Mouse (Mus musculus) regulatory T cell (primary cell): ENCODE results near the gene Klhl11.

Experiments used
- in situ Hi-C: fragments of 300-600 bp; cut with MboI, MseI; formaldehyde crosslinking; loops from one replicate; pipeline ENCODE4 v1.15.1; 2025; ENCODE audit warnings: high pct_unique_total_duplicates

Klhl11 gene

DNA sequence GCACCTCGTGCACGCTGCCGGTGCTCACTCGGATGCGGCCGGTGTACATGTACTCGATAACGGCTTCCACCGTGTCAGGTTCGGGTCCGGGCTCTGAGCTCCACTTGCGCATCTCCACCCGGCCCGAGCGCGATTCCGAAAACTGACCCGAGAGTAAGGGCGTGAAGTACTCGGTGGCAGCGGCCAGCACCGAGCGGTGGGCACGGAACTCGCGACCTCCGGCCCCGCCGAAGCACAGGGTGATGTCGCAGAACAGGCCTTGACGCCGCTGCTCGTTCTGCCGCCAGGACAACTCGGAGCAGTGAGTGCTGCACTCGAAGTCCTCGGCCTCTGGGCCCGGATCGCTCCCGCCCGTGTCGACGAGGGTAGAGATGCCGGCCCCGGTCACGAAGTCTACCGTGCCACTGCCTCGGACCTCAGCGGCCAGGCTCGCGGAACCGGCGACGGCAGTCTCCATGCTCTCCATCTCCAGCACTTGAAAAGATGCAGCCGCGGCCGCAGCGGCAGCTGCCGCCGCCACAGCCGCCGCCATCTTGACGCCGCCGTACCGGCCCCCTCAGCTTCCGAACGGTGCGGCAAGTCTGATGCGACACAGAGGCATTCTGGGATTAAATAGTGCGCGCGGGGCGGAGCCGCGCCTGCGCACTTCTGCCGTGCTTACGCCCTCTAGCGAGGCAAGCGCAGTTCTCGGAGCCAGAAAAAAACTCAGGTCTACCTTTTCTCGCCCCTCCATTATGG, at the start of gene Klhl11:
TSS of gene Klhl11 (minus strand) at position 545 of the 738 bp plus-strand sequence.
- in situ Hi-C loops: no loop called here

DNA sequence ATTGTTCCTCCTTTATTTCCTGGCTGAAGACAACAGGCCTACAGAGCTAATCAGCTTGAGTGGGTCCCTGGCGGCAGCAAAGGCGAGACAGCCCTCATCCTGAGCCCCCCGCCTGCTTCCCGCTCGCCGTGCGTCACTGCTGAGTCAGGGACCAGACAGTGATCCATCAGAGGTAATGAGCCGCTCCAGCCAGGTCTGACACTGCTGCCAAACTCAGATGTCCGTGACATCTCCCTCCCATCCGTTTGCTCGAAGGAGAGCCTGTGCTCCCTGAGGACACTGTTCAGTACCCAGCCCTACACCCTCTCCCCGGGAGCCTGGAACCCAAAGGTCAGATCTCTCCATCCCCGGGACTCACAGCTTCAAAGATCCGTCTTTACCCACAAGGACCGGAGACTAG, 48.3 kb upstream of the Klhl11 start:
- in situ Hi-C loops: no loop called here

DNA sequence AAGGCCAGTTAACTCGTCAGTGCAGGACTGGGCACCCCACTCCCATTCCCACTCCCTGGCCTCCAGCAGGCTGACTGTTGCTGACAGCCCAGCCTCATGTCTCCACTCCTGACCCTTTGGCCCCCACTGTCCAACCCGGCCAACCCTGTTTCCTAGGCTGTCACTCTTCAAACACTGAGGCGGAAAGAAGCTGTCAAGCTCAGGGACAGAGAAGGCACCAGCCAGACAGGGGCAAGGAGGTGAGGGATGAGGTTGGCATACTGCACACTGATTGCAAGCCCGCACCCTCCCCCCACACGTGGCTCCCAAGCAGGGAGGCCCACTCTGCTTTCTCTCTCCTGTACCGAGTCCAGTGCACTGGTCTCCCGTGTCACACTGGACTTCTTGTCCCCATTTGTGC, 46.6 kb upstream of the Klhl11 start:
- in situ Hi-C loops: loop anchor here (10.0 kb wide), 1 partner anchor 1504 kb away; no protein-coding TSS in a partner anchor

DNA sequence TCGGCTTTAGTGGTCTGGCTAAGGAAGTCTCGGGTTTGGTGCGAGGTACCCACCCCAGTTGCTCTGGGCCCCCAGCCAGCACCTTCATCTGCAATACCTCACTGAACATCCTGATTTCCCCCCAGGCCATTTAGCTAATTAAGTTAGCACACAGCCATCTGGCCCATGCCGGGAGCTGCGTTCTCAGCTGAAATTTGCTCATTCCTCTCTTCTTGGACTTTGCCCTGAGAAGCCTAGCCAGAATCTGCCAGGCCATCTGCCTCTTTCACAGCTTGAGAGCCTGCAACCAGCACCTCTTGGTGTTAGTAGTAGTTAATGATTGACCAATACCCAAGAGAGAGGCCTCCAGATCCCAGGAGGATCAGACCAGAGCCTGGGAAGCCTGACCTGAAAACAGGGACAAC, 45.6 kb upstream of the Klhl11 start:
- in situ Hi-C loops: loop anchor here (10.0 kb wide), 1 partner anchor 1503 kb away; no protein-coding TSS in a partner anchor

DNA sequence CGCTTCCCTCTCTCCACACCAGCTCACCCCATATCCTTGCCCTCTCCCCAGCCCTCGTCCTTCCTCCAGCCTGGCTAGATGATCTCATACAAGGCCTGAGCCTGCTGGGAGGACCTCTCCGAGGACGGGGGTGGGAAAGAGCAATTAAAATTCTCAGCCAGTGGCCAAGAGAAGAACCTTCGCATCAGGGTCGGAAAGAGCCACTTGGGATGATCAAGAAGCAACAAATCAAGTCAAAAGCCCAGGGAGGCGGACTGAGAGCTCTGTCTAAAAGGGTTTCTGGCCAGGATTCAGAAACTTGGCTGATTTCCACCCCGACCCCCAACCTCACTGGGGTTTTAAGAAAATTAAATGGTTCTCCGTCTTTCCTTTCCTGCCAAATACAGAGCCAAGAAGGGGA, 43.8 kb upstream of the Klhl11 start:
- in situ Hi-C loops: loop anchor here (10.0 kb wide), 1 partner anchor 1501 kb away; no protein-coding TSS in a partner anchor

DNA sequence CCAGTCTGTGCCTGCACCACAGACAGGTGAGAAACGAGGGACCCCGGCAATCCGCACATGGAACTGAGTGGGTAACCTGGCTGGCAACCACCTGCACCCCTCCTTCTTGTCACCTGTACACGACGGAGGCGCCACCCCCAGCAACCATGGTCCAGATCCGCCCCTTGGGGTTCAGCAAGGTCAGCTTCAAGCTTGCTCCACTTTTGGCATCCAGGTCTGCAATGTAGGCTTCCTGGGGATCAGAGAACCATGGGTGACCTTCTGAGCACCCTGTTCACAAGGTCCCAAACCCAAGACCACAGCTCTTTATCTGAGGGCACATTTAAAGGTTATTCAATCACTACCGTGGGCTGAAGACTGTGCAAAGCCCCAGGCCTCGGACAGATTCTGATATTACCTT, 43.2 kb upstream of the Klhl11 start:
- in situ Hi-C loops: loop anchor here (10.0 kb wide), 1 partner anchor 1501 kb away; no protein-coding TSS in a partner anchor

DNA sequence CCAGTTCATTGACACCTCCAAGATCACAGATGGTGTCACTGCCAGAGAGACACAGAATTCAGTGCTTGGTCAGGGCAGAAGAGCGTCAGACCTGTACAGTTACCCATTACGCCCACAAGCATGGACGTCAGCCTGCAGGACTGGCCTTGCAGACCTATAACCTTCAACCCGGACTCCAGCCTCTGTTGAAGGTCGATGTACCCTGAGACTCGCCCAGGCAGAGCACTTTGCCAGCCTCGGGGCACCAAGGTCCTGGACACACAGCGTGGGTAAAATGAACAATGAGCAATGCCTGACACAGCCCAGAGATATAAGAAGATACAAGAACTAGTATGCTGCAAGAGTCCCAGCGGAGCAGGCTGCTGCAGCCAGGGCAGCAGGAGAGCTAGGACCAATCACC, 42.5 kb upstream of the Klhl11 start:
- in situ Hi-C loops: loop anchor here (10.0 kb wide), 1 partner anchor 1500 kb away; no protein-coding TSS in a partner anchor

DNA sequence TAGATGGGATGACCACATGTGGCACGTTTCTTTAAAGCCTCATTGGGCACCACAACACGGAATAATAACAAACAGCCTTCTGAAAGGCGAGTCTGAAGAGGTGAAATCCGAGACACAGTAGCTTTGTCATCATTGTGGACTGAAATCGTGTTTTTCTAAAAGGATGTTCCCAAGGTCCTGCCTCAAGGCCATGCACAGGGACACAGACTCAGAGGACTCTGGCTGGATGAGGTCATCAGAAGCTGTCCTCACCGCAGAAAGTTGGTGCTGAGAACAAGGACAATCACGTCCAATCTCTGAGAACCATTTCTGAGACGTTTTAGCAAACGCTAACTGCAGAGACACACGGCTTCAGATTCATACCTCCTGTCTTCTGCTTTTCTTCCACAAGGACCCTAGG, 41.2 kb upstream of the Klhl11 start:
- in situ Hi-C loops: loop anchor here (10.0 kb wide), 1 partner anchor 1499 kb away; no protein-coding TSS in a partner anchor

DNA sequence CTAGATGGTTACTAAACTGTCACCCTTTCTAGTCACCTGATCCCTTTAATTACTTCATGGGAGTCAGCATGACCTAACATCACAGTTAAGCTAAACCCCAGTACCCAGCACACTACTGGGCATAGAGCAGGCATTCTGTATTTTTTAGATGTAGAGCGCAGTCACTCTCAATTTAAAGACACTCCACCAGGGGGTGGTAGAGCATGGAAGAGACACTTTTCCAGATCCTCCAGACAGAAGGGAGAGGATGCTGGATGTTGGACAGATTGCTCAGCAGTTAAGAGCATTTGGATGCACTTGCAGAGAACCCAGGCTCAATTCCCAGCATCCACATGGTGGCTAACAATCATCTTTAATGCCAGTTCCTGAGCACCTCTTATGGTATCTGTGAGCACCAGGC, 39.8 kb upstream of the Klhl11 start:
- in situ Hi-C loops: loop anchor here (10.0 kb wide), 1 partner anchor 1498 kb away; no protein-coding TSS in a partner anchor

DNA sequence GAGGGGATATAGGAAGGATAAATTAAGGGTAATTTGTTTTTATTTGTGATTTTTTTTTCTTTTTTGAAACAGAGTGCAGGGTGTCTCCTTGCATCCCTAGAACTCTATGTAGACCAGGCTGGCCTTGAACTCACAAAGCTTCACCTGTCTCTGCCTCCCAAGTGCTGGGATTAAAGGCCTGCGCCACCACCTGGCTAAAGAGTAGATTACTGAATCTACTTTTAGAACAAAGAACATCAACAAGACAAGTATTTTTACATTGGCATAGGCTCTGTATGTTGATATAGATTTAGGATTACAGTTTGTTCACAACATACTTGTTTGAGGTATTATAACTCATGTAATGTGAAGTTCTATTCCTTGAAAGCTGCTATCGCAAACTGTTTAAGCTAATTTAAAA, 38.0 kb upstream of the Klhl11 start:
- in situ Hi-C loops: loop anchor here (10.0 kb wide), 1 partner anchor 1496 kb away; no protein-coding TSS in a partner anchor

DNA sequence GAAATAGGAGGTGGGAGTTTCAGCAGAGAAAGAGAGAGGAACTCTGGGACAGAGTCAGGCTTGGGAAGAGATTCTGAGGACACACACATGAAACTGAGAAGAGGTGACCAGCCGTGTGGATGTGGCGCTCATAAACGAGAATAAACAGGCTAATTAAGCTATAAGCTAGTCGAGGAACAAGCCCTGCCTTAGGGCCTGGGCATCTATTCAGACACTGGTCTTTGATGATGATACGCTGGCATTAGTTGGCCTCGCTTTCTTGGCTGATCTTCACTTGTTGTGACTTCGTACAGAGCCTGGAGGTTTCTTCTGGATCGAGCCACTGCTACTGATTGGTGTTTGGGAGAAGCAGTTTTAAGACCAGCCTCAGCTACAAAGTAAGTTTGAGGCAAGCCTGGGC, 33.5 kb upstream of the Klhl11 start:
- in situ Hi-C loops: no loop called here

DNA sequence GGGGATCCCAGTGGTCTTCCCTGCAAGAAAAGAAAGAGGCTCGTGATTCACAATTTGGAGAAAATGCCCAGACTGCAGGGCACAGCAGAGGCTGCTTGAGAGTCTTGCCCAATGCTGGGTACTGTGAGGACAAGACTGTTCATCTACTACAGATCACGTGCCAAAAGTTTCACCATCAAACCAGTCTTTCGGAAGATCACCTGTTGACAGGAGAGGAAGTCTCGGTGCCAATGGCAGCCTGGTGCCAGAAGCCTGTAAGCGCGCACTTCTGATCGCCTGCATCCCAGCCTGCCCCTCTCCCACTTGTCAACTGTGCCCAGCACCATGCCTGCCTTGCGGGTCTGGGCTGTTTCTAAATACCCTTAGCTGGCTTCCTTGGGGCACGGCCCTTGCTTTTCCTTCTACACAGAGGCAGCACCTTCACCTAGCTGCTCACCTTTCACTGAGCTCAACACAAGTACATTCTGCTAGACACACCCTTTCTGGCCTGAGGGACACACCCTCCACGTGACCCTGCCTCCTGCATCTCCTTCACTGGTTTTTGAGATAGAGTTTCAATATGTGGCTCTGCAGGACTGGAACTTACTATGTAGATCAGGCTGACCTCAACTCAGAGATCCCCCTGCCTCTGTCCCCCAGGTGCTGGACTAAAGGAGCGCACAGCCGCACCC, 32.6 kb upstream of the Klhl11 start:
- in situ Hi-C loops: no loop called here

DNA sequence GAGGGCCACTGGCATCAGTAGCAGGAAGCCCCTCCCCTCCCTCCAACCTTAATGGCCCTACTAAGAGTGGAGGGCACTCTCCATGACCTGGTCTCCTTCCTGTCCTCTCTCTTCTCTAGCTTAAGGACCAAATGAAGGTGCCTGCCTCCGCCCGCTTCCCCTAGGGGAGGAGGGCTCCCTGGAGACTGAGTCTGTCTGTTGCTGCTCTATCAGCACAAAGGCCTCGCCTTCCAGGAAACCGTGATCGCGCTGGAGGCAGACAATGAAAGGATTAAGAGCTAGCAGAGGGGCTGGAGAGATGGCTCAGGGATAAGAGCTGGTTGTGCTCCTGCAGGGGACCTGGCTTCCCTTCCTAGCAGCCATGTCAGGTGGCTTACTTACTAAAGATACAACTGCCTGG, 28.8 kb upstream of the Klhl11 start:
- in situ Hi-C loops: no loop called here

DNA sequence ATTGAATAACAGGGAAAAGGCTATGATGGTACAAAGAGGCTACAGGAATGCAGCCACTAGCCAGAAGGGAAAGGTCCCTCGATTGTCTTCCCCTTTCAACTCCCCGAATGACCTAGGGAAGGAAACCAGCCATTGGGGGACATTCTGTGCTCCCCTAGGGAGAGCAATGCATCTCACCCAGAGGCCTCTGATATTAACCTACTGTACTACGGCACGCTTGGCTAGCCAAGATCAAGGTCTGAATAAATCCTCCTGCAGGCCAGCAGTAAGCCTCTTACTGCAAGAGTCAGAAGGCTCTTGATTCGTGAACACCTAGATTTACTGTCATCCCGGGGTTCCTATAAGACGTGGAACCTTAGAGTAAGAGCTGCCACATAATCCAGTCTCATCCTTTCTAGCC, 28.1 kb upstream of the Klhl11 start:
- in situ Hi-C loops: no loop called here

DNA sequence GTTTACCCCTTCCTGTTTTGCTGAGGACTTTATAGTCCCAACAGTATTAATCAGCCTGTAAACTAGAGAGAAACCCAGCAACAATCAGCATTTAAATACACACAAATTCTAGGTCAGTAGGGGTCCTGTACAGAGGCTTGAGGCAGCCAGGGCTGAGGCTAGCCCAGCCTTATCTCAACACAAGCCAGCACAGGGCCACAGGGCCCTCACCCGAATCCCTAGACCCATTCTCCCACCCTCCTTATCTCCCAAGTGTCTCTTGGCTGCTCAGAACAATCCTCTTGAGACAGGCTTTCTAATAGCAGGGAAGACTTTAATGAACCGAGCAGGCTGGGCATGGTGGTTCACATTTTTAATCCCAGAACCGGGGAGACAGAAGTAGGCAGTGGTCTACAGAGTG, 27.7 kb upstream of the Klhl11 start:
- in situ Hi-C loops: no loop called here

DNA sequence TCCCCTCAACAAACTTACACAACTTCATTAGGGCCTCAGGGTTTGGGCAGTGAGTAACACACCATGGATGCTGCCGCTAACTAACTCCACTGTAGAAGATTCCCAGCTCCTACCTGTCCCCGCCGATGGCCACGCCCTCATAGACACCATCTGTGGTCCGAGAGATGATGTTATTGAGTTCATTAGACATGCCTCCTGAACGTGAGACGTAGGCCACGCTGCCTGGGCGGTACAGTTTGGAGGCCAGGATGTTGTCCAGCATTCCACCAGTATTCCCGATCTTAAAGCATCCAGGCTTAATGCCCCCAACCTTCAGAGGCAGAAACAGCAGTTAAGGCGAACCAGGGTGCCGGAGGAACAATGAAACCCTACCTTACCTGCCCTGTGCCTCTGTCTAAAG, 21.2 kb upstream of the Klhl11 start:
- in situ Hi-C loops: loop anchor here (10.0 kb wide), 2 partner anchors 381 to 1509 kb away; partner anchors contain the start of gene Gjd3

DNA sequence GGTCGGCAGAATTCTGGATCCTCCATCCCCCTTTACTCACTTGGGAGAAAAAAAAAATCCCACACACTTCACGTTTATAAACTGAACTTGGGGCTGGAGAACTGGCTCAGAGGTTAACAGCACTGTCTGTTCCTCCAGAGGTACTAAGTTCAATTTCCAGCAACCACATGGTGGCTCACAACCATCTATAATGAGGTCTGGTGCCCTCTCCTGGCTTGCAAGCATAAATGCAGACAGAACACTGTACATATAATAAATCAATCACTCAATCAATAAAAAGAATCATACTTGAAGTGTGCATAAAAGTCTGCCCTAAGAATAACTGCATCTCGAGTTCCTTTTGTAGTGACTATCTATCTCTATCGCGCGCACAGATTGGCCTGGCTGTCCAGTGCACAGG, 18.4 kb upstream of the Klhl11 start:
- in situ Hi-C loops: loop anchor here (10.0 kb wide), 2 partner anchors 384 to 1506 kb away; partner anchors contain the start of gene Gjd3

DNA sequence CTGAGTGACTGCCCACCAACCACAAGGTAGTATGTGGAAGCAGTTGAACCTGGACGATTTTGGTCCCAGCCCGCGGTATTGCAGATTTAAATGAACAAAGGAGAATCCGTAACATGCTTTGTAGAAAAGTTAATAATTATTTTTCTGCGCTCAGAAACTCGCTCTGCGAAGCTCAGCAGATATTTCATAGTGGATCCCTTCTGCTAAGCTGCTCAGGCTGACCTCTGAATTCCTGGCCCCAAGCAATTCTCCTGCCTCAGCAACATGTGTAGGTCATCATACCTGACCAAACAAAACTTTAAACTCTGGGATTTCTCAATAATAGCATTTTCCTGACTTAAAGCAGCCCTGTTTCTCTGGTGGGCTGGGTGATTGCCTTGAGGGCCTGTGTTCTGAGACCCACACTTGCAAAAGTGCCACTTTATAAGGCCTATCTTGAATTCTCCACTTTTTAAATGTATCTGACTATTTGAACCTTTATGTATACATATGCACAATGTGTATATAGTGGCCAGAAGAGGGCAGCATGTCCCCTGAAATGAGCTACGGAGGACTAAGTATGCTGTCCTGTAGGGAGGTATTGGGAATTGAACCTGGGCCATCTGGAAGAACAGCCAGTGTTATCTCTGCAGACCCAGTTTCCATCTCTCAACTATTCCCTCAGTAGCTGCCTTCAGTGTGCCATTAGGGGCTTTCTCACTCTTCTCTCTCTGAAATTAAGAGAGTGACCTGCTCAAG, 13.4 kb upstream of the Klhl11 start:
- in situ Hi-C loops: no loop called here

DNA sequence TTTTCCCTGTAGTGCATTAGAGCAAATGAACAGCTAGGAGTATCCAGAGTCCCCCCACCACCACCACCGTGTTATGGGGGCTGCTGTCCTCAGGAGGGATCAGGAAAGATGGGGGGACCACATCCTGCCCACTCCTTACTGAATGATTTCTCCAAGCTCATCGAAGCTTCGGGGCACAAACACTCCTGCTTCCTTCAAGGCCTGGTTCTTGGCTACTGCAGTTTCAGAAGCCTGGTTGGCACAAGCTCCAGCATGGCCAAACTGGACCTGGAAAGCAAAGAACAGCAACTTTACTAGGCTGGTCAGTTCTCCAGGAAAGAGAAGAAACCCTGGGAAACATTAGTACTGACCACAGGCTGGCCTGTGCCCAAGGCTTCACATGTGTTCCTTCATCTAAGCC, 11.9 kb upstream of the Klhl11 start:
- in situ Hi-C loops: no loop called here

DNA sequence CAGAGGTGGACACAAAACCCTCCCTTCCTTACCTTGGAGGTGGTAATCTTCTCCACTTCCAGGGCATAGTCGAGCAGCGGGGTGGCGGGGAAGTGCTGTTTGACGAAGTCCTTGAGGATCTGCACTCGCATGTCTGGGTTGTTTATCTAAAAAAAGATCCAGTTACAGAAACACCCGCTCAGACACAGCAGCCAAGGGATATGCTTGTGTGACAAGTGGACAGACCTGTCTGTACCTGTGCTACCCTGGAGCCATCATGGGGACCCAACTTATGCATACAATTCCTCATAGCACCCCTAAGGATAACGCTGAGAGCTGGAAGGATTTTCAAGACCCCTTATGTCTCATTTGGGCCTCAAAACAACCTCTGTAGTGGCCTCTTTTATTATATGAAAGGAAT, 6.6 kb upstream of the Klhl11 start:
- in situ Hi-C loops: loop anchor here (5.0 kb wide), 1 partner anchor 78 kb away; no protein-coding TSS in a partner anchor

DNA sequence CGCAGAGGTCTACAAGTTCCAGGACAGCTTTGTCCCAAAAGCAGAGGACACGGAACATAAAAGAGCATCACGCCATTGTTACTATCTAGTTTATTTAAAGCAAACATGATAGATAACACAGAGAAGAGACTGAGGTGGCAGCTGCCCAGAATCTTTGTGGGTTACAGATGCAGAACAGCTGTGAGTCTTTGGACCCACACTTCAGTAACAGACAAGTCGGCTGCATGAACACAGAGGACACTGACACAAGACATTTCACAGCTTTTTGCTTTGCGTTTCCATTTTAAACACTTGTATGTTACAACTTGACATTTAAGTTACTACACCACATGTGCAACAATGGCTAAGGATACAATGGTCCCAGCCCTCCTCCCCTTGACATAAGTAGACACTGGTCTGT, 3.7 kb upstream of the Klhl11 start:
- in situ Hi-C loops: loop anchor here (5.0 kb wide), 1 partner anchor 81 kb away; no protein-coding TSS in a partner anchor

DNA sequence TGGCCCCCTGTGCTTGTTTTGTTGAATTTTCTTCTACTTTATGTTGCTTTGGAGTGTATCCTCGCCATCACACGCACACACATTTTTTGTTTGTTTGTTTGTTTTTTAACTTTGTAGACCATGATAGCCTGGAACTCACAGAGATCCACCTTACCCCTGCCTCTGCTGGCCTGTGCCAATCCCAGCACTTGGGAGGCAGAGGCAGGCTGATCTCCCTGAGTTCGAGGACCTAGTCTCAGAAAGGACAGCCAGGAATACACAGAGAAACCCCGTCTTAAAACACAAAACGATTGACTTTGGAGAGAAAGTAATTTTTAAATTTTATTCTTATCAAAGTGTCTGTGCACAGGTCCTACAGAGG, 374 bp upstream of the Klhl11 start:
- in situ Hi-C loops: no loop called here
